Mouse (Mus musculus): ENCODE measurements around the gene P4ha3. TPM values are rescaled to one million over a fixed set of nuclear protein-coding genes. Genes with fewer than 3 reads are reported as not detected.

Gene P4ha3
- polyA plus RNA-seq, 1 experiment from 2014 or later, result 5.6 TPM

DNA sequence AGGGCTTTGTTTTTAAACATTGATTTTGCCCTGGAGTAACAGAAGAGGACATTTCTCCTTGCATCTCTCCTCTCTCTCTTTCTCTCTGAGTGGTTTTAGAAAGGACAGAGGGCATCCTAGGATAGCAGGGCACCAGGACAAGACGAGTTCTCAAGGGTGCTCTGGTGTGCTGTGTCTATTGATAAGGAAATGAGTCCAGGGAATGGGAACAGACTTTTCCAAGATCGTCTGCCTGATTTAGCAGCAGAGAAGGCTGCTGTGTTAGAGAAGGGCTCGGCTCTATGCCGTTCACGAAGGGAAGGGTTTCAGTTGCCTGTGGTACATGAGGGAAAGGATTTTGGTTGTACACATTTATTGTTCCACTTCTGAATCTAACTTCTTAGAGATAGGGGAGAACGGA lies 24.4 kb downstream of the P4ha3 start:
- Histone ChIP-seq H3K4me2 (ENCODE audit: low read depth, low read length, severe bottlenecking) (no peak overlapping the region), H3K27ac (ENCODE audit: low read depth, low read length) (0 out of 2 replicates have a peak overlapping the region, but pooled peaks have one; percentile 0), H3K9me3 (ENCODE audit: control insufficient read depth, low read length) (no peaks in the 10 kb centered on the region), H3K4me1 (replicated peaks; ENCODE audit: control insufficient read depth, insufficient read depth, low read length) (peaks cover 3% of the 10 kb centered on the region; the same call in 1 of the 2 replicates), H3K27me3 (ENCODE audit: control insufficient read depth, insufficient read depth, low read length) (no peaks in the 10 kb centered on the region), H3K36me3 (ENCODE audit: control insufficient read depth, insufficient read depth, low read length) (no peaks in the 10 kb centered on the region), H3K4me3 (ENCODE audit: low read depth, low read length) (no peak overlapping the region), H3K9ac (ENCODE audit: low read length) (no peak overlapping the region)
- DNase-seq (ENCODE audit: low spot score) (peak; percentile 33), ATAC-seq (replicated peaks; ENCODE audit: low FRiP score) (no peak)
- 44% methylated on average over 6 of the region's 6 CpGs for WGBS

DNA sequence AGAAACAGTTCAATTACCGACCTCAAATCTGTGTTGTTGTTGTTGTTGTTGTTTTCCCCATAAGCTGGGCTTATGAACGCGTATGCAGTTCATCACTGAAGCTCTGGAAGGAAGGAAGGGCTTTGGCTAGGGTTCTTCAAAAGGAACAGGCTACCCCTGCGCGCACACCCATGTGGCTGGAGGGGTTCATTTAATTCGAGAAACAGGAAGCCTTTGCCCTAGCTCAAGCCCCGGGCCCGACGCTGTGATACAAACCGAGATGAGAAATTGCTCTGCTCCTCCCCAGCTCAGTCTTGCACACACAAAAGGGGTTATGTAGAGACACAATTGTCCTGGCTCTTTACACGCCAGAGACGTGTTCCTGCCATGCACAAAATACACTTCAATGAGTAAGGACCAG lies 25.0 kb downstream of the P4ha3 start:
- Histone ChIP-seq H3K9ac (ENCODE audit: low read length) (no peak overlapping the region), H3K9me3 (ENCODE audit: control insufficient read depth, low read length) (no peaks in the 10 kb centered on the region), H3K36me3 (ENCODE audit: control insufficient read depth, insufficient read depth, low read length) (no peaks in the 10 kb centered on the region), H3K4me1 (replicated peaks; ENCODE audit: control insufficient read depth, insufficient read depth, low read length) (peaks cover 3% of the 10 kb centered on the region; the same call in 1 of the 2 replicates), H3K4me2 (ENCODE audit: low read depth, low read length, severe bottlenecking) (no peak overlapping the region), H3K4me3 (ENCODE audit: low read depth, low read length) (no peak overlapping the region), H3K27me3 (ENCODE audit: control insufficient read depth, insufficient read depth, low read length) (no peaks in the 10 kb centered on the region), H3K27ac (ENCODE audit: low read depth, low read length) (no peak overlapping the region)
- DNase-seq (ENCODE audit: low spot score), result peak; percentile 35
- 86% methylated on average over 12 of the region's 12 CpGs for WGBS
- ATAC-seq (replicated peaks; ENCODE audit: low FRiP score), result no peak

DNA sequence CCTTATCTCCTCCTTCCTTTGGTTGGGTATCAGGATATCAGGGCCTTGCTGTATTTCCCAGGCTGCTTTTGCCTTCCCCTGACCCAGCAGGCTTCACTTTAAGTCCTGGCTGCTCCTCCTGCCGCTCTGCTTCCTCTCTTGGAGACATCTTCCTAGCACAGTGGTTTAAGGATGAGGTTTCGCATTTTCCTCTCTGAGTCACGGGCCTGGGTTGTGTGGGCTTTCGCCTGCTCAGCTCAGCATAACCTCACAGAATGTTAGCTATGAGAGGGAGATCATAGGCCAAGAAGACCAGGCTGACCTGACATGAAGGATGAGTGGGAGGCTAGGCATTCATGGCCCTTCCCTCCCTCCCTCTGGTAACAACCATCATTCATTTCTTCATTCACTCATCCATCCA lies 27.4 kb downstream of the P4ha3 start:
- no peak overlapping the region for H3K9ac ChIP-seq (ENCODE audit: low read length)
- H3K36me3 ChIP-seq (ENCODE audit: control insufficient read depth, insufficient read depth, low read length), result no peaks in the 10 kb centered on the region
- ATAC-seq (replicated peaks; ENCODE audit: low FRiP score) (no peak), DNase-seq (ENCODE audit: low spot score) (no peak)
- H3K9me3 ChIP-seq (ENCODE audit: control insufficient read depth, low read length), result no peaks in the 10 kb centered on the region
- H3K4me2 ChIP-seq (ENCODE audit: low read depth, low read length, severe bottlenecking), result no peak overlapping the region
- no peak overlapping the region for H3K4me3 ChIP-seq (ENCODE audit: low read depth, low read length)
- no peaks in the 10 kb centered on the region for H3K27me3 ChIP-seq (ENCODE audit: control insufficient read depth, insufficient read depth, low read length)
- H3K27ac ChIP-seq (ENCODE audit: low read depth, low read length), result no peak overlapping the region
- 81% methylated on average over 4 of the region's 4 CpGs for WGBS
- H3K4me1 ChIP-seq (replicated peaks; ENCODE audit: control insufficient read depth, insufficient read depth, low read length), result no peaks in the 10 kb centered on the region; the same call in 1 of the 2 replicates

- H3K4me3 ChIP-seq (ENCODE audit: low read depth, low read length), result no peak overlapping the region
- H3K4me1 ChIP-seq (replicated peaks; ENCODE audit: control insufficient read depth, insufficient read depth, low read length), result no peaks in the 10 kb centered on the region
- H3K27ac ChIP-seq (ENCODE audit: low read depth, low read length), result no peak overlapping the region
- H3K27me3 ChIP-seq (ENCODE audit: control insufficient read depth, insufficient read depth, low read length), result no peaks in the 10 kb centered on the region
- 90% methylated on average over 8 of the region's 8 CpGs for WGBS
- H3K36me3 ChIP-seq (ENCODE audit: control insufficient read depth, insufficient read depth, low read length), result no peaks in the 10 kb centered on the region
- ATAC-seq (replicated peaks; ENCODE audit: low FRiP score) (no peak), DNase-seq (ENCODE audit: low spot score) (peak; percentile 26)
- H3K9ac ChIP-seq (ENCODE audit: low read length), result no peak overlapping the region
- H3K9me3 ChIP-seq (ENCODE audit: control insufficient read depth, low read length), result no peaks in the 10 kb centered on the region
- no peak overlapping the region for H3K4me2 ChIP-seq (ENCODE audit: low read depth, low read length, severe bottlenecking)
Observed at GRCm38 (mm10) chr7:100316924-100317323, 31.6 kb downstream of the P4ha3 start.

DNA sequence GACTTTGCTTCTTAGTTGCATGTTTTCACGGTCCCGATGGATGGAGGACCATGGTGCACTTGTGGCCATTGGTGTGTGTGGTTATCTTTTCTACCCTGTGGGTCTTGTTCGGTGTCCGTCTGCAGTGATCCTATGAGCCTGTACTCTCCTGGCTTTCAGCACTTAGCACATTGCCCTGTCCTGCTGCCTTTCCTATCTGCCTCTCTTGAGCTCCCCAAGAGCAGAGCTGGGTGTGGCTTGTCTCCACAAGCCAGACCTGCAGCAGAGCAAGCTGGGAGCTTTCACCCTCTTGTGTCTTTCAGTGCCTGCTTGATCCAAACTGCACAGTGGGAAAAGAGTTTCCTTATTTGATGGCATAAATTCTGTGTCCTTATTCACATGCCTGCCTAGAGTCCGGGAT lies 32.2 kb downstream of the P4ha3 start:
- 97% methylated on average over 5 of the region's 5 CpGs for WGBS
- DNase-seq (ENCODE audit: low spot score) (peak; percentile 41), ATAC-seq (replicated peaks; ENCODE audit: low FRiP score) (no peak)
- H3K4me3 ChIP-seq (ENCODE audit: low read depth, low read length), result no peak overlapping the region
- H3K27me3 ChIP-seq (ENCODE audit: control insufficient read depth, insufficient read depth, low read length), result no peaks in the 10 kb centered on the region
- no peak overlapping the region for H3K27ac ChIP-seq (ENCODE audit: low read depth, low read length)
- no peak overlapping the region for H3K4me2 ChIP-seq (ENCODE audit: low read depth, low read length, severe bottlenecking)
- no peak overlapping the region for H3K9ac ChIP-seq (ENCODE audit: low read length)
- H3K9me3 ChIP-seq (ENCODE audit: control insufficient read depth, low read length), result no peaks in the 10 kb centered on the region
- no peaks in the 10 kb centered on the region for H3K36me3 ChIP-seq (ENCODE audit: control insufficient read depth, insufficient read depth, low read length)
- no peaks in the 10 kb centered on the region for H3K4me1 ChIP-seq (replicated peaks; ENCODE audit: control insufficient read depth, insufficient read depth, low read length)

DNA sequence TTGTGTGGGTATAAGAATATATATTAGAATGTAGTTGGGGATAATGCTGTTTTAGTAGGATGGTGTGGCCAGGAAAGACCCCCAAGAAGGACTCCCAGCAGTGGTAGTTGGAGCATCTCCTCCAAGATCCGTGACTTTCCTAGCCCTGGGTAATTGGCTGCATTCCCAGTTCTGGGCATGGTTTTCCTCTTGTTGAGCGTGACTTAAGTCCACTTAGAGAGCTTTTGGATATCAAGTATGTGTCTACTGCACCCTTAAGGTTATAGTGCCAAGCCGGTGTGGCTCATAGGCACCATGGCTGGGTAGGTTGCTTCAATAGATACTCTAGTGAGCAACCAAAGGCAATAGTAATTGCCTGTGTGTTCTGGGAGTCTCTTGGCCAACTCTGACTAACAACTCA lies 38.4 kb downstream of the P4ha3 start:
- ATAC-seq (replicated peaks; ENCODE audit: low FRiP score) (no peak), DNase-seq (ENCODE audit: low spot score) (no peak)
- Histone ChIP-seq H3K9me3 (ENCODE audit: control insufficient read depth, low read length) (no peaks in the 10 kb centered on the region), H3K9ac (ENCODE audit: low read length) (no peak overlapping the region), H3K4me1 (replicated peaks; ENCODE audit: control insufficient read depth, insufficient read depth, low read length) (no peaks in the 10 kb centered on the region), H3K36me3 (ENCODE audit: control insufficient read depth, insufficient read depth, low read length) (no peaks in the 10 kb centered on the region; the same call in 1 of the 2 replicates), H3K4me3 (ENCODE audit: low read depth, low read length) (no peak overlapping the region), H3K27ac (ENCODE audit: low read depth, low read length) (no peak overlapping the region), H3K27me3 (ENCODE audit: control insufficient read depth, insufficient read depth, low read length) (no peaks in the 10 kb centered on the region), H3K4me2 (ENCODE audit: low read depth, low read length, severe bottlenecking) (no peak overlapping the region)
- WGBS, result 98% methylated on average over 3 of the region's 3 CpGs

- 84% methylated on average over 6 of the region's 6 CpGs for WGBS
Observed at GRCm38 (mm10) chr7:100325482-100325881, 40.2 kb downstream of the P4ha3 start.

GRCm38 (mm10) chr7:100327514-100327913 lies 42.2 kb downstream of the P4ha3 start:
- Histone ChIP-seq H3K4me3 (ENCODE audit: low read depth, low read length) (no peak overlapping the region), H3K4me1 (replicated peaks; ENCODE audit: control insufficient read depth, insufficient read depth, low read length) (no peaks in the 10 kb centered on the region), H3K27me3 (ENCODE audit: control insufficient read depth, insufficient read depth, low read length) (no peaks in the 10 kb centered on the region), H3K36me3 (ENCODE audit: control insufficient read depth, insufficient read depth, low read length) (peaks cover 3% of the 10 kb centered on the region; the same call in 1 of the 2 replicates), H3K4me2 (ENCODE audit: low read depth, low read length, severe bottlenecking) (no peak overlapping the region), H3K9ac (ENCODE audit: low read length) (no peak overlapping the region), H3K9me3 (ENCODE audit: control insufficient read depth, low read length) (no peaks in the 10 kb centered on the region), H3K27ac (ENCODE audit: low read depth, low read length) (no peak overlapping the region)
- 90% methylated on average over 7 of the region's 7 CpGs for WGBS
- DNase-seq (ENCODE audit: low spot score), result no peak
- no peak for ATAC-seq (replicated peaks; ENCODE audit: low FRiP score)

More at GRCm38 (mm10) chr7:100325482-100325881, 40.2 kb downstream of the P4ha3 start:
- Histone ChIP-seq H3K4me3 (ENCODE audit: low read depth, low read length) (no peak overlapping the region), H3K36me3 (ENCODE audit: control insufficient read depth, insufficient read depth, low read length) (no peaks in the 10 kb centered on the region; the same call in 1 of the 2 replicates), H3K9me3 (ENCODE audit: control insufficient read depth, low read length) (no peaks in the 10 kb centered on the region), H3K27ac (ENCODE audit: low read depth, low read length) (no peak overlapping the region), H3K4me2 (ENCODE audit: low read depth, low read length, severe bottlenecking) (no peak overlapping the region), H3K27me3 (ENCODE audit: control insufficient read depth, insufficient read depth, low read length) (no peaks in the 10 kb centered on the region), H3K4me1 (replicated peaks; ENCODE audit: control insufficient read depth, insufficient read depth, low read length) (no peaks in the 10 kb centered on the region), H3K9ac (ENCODE audit: low read length) (no peak overlapping the region)
- no peak for ATAC-seq (replicated peaks; ENCODE audit: low FRiP score)
- DNase-seq (ENCODE audit: low spot score), result peak; percentile 64

DNA sequence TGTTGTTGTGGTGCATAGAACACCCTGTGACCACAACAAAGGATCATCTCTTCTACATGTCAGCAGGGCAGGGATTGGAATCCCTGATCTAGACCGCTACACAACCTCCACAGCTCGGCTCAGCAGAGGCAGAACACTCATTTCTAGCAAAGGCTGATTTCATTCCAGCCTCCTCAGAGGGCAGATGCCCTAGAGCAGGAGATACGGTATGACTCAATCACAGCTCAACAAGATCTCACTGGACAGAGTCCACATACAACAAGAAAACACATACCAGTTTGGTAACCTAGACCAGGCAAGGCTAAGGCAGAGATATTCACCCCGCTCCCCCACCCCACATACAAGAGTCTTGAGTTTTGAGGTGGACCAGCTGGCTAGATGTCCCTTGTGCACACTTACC lies 43.3 kb downstream of the P4ha3 start:
- Histone ChIP-seq H3K9me3 (ENCODE audit: control insufficient read depth, low read length) (no peaks in the 10 kb centered on the region), H3K27ac (ENCODE audit: low read depth, low read length) (no peak overlapping the region), H3K36me3 (ENCODE audit: control insufficient read depth, insufficient read depth, low read length) (peaks cover 3% of the 10 kb centered on the region; the same call in 1 of the 2 replicates), H3K4me1 (replicated peaks; ENCODE audit: control insufficient read depth, insufficient read depth, low read length) (no peaks in the 10 kb centered on the region), H3K9ac (ENCODE audit: low read length) (no peak overlapping the region), H3K4me3 (ENCODE audit: low read depth, low read length) (no peak overlapping the region), H3K4me2 (ENCODE audit: low read depth, low read length, severe bottlenecking) (no peak overlapping the region), H3K27me3 (ENCODE audit: control insufficient read depth, insufficient read depth, low read length) (no peaks in the 10 kb centered on the region)
- ATAC-seq (replicated peaks; ENCODE audit: low FRiP score) (no peak), DNase-seq (ENCODE audit: low spot score) (no peak)
- WGBS, result 96% methylated on average over 4 of the region's 4 CpGs

Data from forebrain, embryonic 11.5 days (tissue).